Mouse (Mus musculus): ENCODE data around the gene Cavin3.
A peak's percentile ranks its signal among the peaks of the same experiment; 100 is the strongest.

Cavin3 gene

GRCm38 (mm10) chr7:105481505-105482411, at the start of gene Cavin3:
Gene Cavin3, minus strand, starts transcription at chr7:105482300.
- DNase-seq (ENCODE audit: low read depth, low spot score) = no peak

- DNase-seq (ENCODE audit: low read depth, low spot score) = no peak
These were observed 46.0 kb upstream of the Cavin3 start for GRCm38 (mm10) chr7:105528094-105528493.

- DNase-seq (ENCODE audit: low read depth, low spot score) = peak; percentile 54
These were observed 45.3 kb upstream of the Cavin3 start for GRCm38 (mm10) chr7:105527306-105527937.

GRCm38 (mm10) chr7:105524222-105524621, 42.1 kb upstream of the Cavin3 start:
- no peak for DNase-seq (ENCODE audit: low read depth, low spot score)

GRCm38 (mm10) chr7:105520201-105520600, 38.1 kb upstream of the Cavin3 start:
- no peak for DNase-seq (ENCODE audit: low read depth, low spot score)

- no peak for DNase-seq (ENCODE audit: low read depth, low spot score)
These were observed 37.7 kb upstream of the Cavin3 start for GRCm38 (mm10) chr7:105519771-105520170.

- no peak for DNase-seq (ENCODE audit: low read depth, low spot score)
These were observed 37.2 kb upstream of the Cavin3 start for GRCm38 (mm10) chr7:105519336-105519735.

- no peak for DNase-seq (ENCODE audit: low read depth, low spot score)
These were observed 34.7 kb upstream of the Cavin3 start for GRCm38 (mm10) chr7:105516669-105517360.

- peak; percentile 63 for DNase-seq (ENCODE audit: low read depth, low spot score)
These were observed 33.1 kb upstream of the Cavin3 start for GRCm38 (mm10) chr7:105515178-105515577.

GRCm38 (mm10) chr7:105514561-105514960, 32.5 kb upstream of the Cavin3 start:
- DNase-seq (ENCODE audit: low read depth, low spot score) = no peak

- DNase-seq (ENCODE audit: low read depth, low spot score) = no peak
These were observed 31.8 kb upstream of the Cavin3 start for GRCm38 (mm10) chr7:105513845-105514291.

- DNase-seq (ENCODE audit: low read depth, low spot score) = no peak
These were observed 28.0 kb upstream of the Cavin3 start for GRCm38 (mm10) chr7:105510143-105510542.

- no peak for DNase-seq (ENCODE audit: low read depth, low spot score)
These were observed 25.2 kb upstream of the Cavin3 start for GRCm38 (mm10) chr7:105507257-105507656.

- DNase-seq (ENCODE audit: low read depth, low spot score) = no peak
These were observed 19.9 kb upstream of the Cavin3 start for GRCm38 (mm10) chr7:105501984-105502383.

- no peak for DNase-seq (ENCODE audit: low read depth, low spot score)
These were observed 17.6 kb upstream of the Cavin3 start for GRCm38 (mm10) chr7:105499676-105500075.

- DNase-seq (ENCODE audit: low read depth, low spot score) = peak; percentile 52
These were observed 16.9 kb upstream of the Cavin3 start for GRCm38 (mm10) chr7:105498854-105499492.

- DNase-seq (ENCODE audit: low read depth, low spot score) = no peak
These were observed 15.8 kb upstream of the Cavin3 start for GRCm38 (mm10) chr7:105497881-105498280.

- DNase-seq (ENCODE audit: low read depth, low spot score) = no peak
These were observed 5.2 kb upstream of the Cavin3 start for GRCm38 (mm10) chr7:105487104-105487876.

- DNase-seq (ENCODE audit: low read depth, low spot score) = no peak
These were observed 2.9 kb upstream of the Cavin3 start for GRCm38 (mm10) chr7:105485029-105485428.

- no peak for DNase-seq (ENCODE audit: low read depth, low spot score)
These were observed 326 bp upstream of the Cavin3 start for GRCm38 (mm10) chr7:105482426-105482825.
